ENCODE assay signal across 9 mouse cellular contexts in genomic region chr12:29280081-29280788, GRCm38 (mm10).
DNase-seq lines count a peak whose midpoint lies in the region; ATAC-seq and TF ChIP-seq lines count a peak whose summit lies in the region.
"Had no signal": no experiment of that assay in that cellular context is flagged by ENCODE, and none has a peak within 500 bp of the region (broad histone marks: within the 10 kb centered on the region; RNA-seq: fewer than 3 reads in every experiment).

No protein-coding gene starts in this region.

- peak; percentile 62 for DNase-seq in intestine, embryonic 14.5 days (ENCODE audit: low spot score)
- DNase-seq in cerebellum, postnatal 25 days, result peak; percentile 39 to 42
- DNase-seq in lung, adult 18-20 months, result peak; percentile 67 to 79
- no peak for DNase-seq in thymus, postnatal 0 days (ENCODE audit: low spot score)

- TF ChIP-seq CTCF in intestine, postnatal 0 days (IDR thresholded peaks at IDR 0.05; ENCODE audit: low read depth), result no peak
- TF ChIP-seq CTCF in olfactory bulb, adult 2 months (IDR thresholded peaks at IDR 0.05; ENCODE audit: insufficient read depth, low read depth, low read length), result no peak

- peak overlapping the region; percentile 38; the same call in 1 of the 2 replicates for H3K27ac ChIP-seq in intestine, embryonic 14.5 days (ENCODE audit: low read depth)
- H3K27ac ChIP-seq in intestine, postnatal 0 days (ENCODE audit: low read depth, low read length), result no peak overlapping the region
- peak overlapping the region; percentile 86 for H3K27ac ChIP-seq in hindbrain, embryonic 12.5 days
- peak overlapping the region; percentile 97 for H3K27ac ChIP-seq in olfactory bulb, adult 2 months (ENCODE audit: insufficient read depth, low read depth, low read length)

- H3K9me3 ChIP-seq in intestine, embryonic 14.5 days (ENCODE audit: control insufficient read depth, low read length), result no peaks in the 10 kb centered on the region
- no peaks in the 10 kb centered on the region for H3K9me3 ChIP-seq in intestine, postnatal 0 days (ENCODE audit: control insufficient read depth)
- no peaks in the 10 kb centered on the region for H3K9me3 ChIP-seq in hindbrain, embryonic 12.5 days (replicated peaks)

- no peaks in the 10 kb centered on the region for H3K27me3 ChIP-seq in intestine, embryonic 14.5 days (replicated peaks; ENCODE audit: control insufficient read depth, insufficient read depth, low read length)
- H3K27me3 ChIP-seq in intestine, postnatal 0 days (replicated peaks; ENCODE audit: control insufficient read depth, insufficient read depth, low read length), result no peaks in the 10 kb centered on the region
- H3K27me3 ChIP-seq in hindbrain, embryonic 12.5 days, result no peaks in the 10 kb centered on the region

- WGBS in intestine, embryonic 14.5 days, result 3% methylated on average over 9 of the region's 9 CpGs
- WGBS in intestine, postnatal 0 days, result 6% methylated on average over 9 of the region's 9 CpGs
- 2% methylated on average over 9 of the region's 9 CpGs for WGBS in hindbrain, embryonic 12.5 days
- 4% methylated on average over 9 of the region's 9 CpGs for WGBS in olfactory bulb, adult 2 months

- ATAC-seq in intestine, embryonic 14.5 days (replicated peaks; ENCODE audit: low FRiP score, low TSS enrichment, low read depth), result peak; percentile 33; the same call in 1 of the 2 replicates
- no peak for ATAC-seq in intestine, postnatal 0 days
- ATAC-seq in hindbrain, embryonic 12.5 days (ENCODE audit: low FRiP score), result peak; percentile 72
- ATAC-seq in granulocyte monocyte progenitor cell, adult 5-6 weeks (replicated peaks; ENCODE audit: poor library complexity, severe bottlenecking), result no peak

- TF ChIP-seq POLR2A in olfactory bulb, adult 2 months (IDR thresholded peaks at IDR 0.05; ENCODE audit: insufficient read depth, low read depth, low read length), result 0 out of 2 replicates have a peak, but pooled peaks have one; percentile 1

- H3K4me1 ChIP-seq in intestine, embryonic 14.5 days (replicated peaks; ENCODE audit: control insufficient read depth, insufficient read depth, low read length), result peaks cover 13% of the 10 kb centered on the region; the same call in 1 of the 2 replicates
- H3K4me1 ChIP-seq in intestine, postnatal 0 days (replicated peaks; ENCODE audit: control insufficient read depth, insufficient read depth, low read length), result no peaks in the 10 kb centered on the region
- peaks cover 25% of the 10 kb centered on the region for H3K4me1 ChIP-seq in hindbrain, embryonic 12.5 days
- peaks cover 23% of the 10 kb centered on the region for H3K4me1 ChIP-seq in olfactory bulb, adult 2 months (ENCODE audit: control insufficient read depth, insufficient read depth, low read length)

- H3K9ac ChIP-seq in intestine, embryonic 14.5 days (ENCODE audit: low read length), result no peak overlapping the region
- no peak overlapping the region for H3K9ac ChIP-seq in intestine, postnatal 0 days (ENCODE audit: low read depth, low read length)
- peak overlapping the region; percentile 39; the same call in 1 of the 2 replicates for H3K9ac ChIP-seq in hindbrain, embryonic 12.5 days

- H3K36me3 ChIP-seq in intestine, embryonic 14.5 days (ENCODE audit: control insufficient read depth, insufficient read depth, low read length), result no peaks in the 10 kb centered on the region
- no peaks in the 10 kb centered on the region for H3K36me3 ChIP-seq in intestine, postnatal 0 days (ENCODE audit: control insufficient read depth, insufficient read depth)
- H3K36me3 ChIP-seq in hindbrain, embryonic 12.5 days, result no peaks in the 10 kb centered on the region
- H3K36me3 ChIP-seq: G1E had no signal

- no peak overlapping the region for H3K4me3 ChIP-seq in intestine, embryonic 14.5 days (ENCODE audit: low read depth, low read length)
- H3K4me3 ChIP-seq in intestine, postnatal 0 days (ENCODE audit: low read depth, low read length), result no peak overlapping the region
- no peak overlapping the region for H3K4me3 ChIP-seq in hindbrain, embryonic 12.5 days
- H3K4me3 ChIP-seq in olfactory bulb, adult 2 months (ENCODE audit: insufficient read depth, low read depth, low read length), result no peak overlapping the region

- H3K4me2 ChIP-seq in intestine, embryonic 14.5 days (ENCODE audit: low read length), result peak overlapping the region; percentile 34
- no peak overlapping the region for H3K4me2 ChIP-seq in intestine, postnatal 0 days (replicated peaks; ENCODE audit: low read depth)
- H3K4me2 ChIP-seq in hindbrain, embryonic 12.5 days (replicated peaks), result peak overlapping the region; percentile 41

Comparison
In these comparisons a context has a peak if more than half of its experiments do, and no peak if none do; other contexts are left out.
1. ATAC-seq: peak in intestine, embryonic 14.5 days (single experiment) and hindbrain, embryonic 12.5 days (single experiment); none in intestine, postnatal 0 days (single experiment) and granulocyte monocyte progenitor cell, adult 5-6 weeks (single experiment).